Mouse (Mus musculus) liver, embryonic 14.5 days (tissue): ENCODE results near the gene Vwa3b. TPM values are rescaled to one million over a fixed set of nuclear protein-coding genes. Genes with fewer than 3 reads are reported as not detected.

Source experiments
- ATAC-seq: fragments of 200-750 bp; cut with Nextera tagmentation; 2 replicates; pipeline ENCODE4 v1.8.0; 2017; ENCODE audit warnings: moderate number of reproducible peaks, mild to moderate bottlenecking, moderate library complexity; ENCODE audit not compliant: insufficient read depth
- DNase-seq, 3 experiments: peaks; one replicate each; pipeline ENCODE4 v3.0.0-alpha.2; 2012 to 2013; ENCODE audit warnings: low read depth in 3 of 3, low spot score in 3 of 3
- H3K27ac ChIP-seq: fragments of 300-500 bp; sonication (generic); 2 replicates; pipeline ENCODE4 v1.5.1; 2014; ENCODE audit warnings: moderate library complexity, mild to moderate bottlenecking, control low read depth, inconsistent platforms
- H3K27me3 ChIP-seq: fragments of 300-500 bp; sonication (generic); 2 replicates; pipeline ENCODE4 v1.6.1; 2014; ENCODE audit warnings: mild to moderate bottlenecking, low read length, moderate library complexity; ENCODE audit not compliant: control insufficient read depth, insufficient read depth
- H3K36me3 ChIP-seq: fragments of 300-500 bp; sonication (generic); replicated peaks from 2 replicates; pipeline ENCODE4 v1.6.1; 2014; ENCODE audit warnings: low read depth; ENCODE audit not compliant: control insufficient read depth, insufficient read depth
- H3K4me1 ChIP-seq, 2 experiments: fragments of 200-500 bp in 1 of 2; fragments of 300-500 bp in 1 of 2; sonication (generic) in 1 of 2; replicated peaks; 2 replicates each; pipeline ENCODE4 v1.6.1; 2012 to 2014; ENCODE audit warnings: antibody characterized with exemption in 1 of 2, inconsistent platforms in 1 of 2, low read length in 1 of 2; ENCODE audit not compliant: control insufficient read depth in 2 of 2, insufficient read depth in 2 of 2
- H3K4me2 ChIP-seq: fragments of 300-500 bp; sonication (generic); 2 replicates; pipeline ENCODE4 v1.6.1; 2014; ENCODE audit warnings: low read depth, mild to moderate bottlenecking, control low read depth, moderate library complexity
- H3K4me3 ChIP-seq, 2 experiments: fragments of 200-500 bp in 1 of 2; fragments of 300-500 bp in 1 of 2; sonication (generic) in 1 of 2; 2 replicates each; pipeline ENCODE4 v1.5.1; 2012 to 2014; ENCODE audit warnings: low read depth in 2 of 2, low read length in 2 of 2, mild to moderate bottlenecking in 2 of 2, control low read depth in 1 of 2, inconsistent platforms in 1 of 2, moderate library complexity in 1 of 2; ENCODE audit not compliant: insufficient read depth in 1 of 2
- H3K9ac ChIP-seq: fragments of 300-500 bp; sonication (generic); replicated peaks from 2 replicates; pipeline ENCODE4 v1.6.1; 2014; ENCODE audit warnings: mild to moderate bottlenecking, control low read depth, moderate library complexity
- H3K9me3 ChIP-seq: fragments of 300-500 bp; sonication (generic); 2 replicates; pipeline ENCODE4 v1.6.1; 2016; ENCODE audit warnings: low read length, mixed read lengths; ENCODE audit not compliant: control insufficient read depth
- CTCF ChIP-seq: IDR thresholded peaks from 2 replicates; pipeline ENCODE4 v1.5.1; 2016; ENCODE audit warnings: antibody characterized with exemption, low read depth, control low read depth
- EP300 ChIP-seq: IDR thresholded peaks from 2 replicates; pipeline ENCODE4 v1.6.1; 2016; ENCODE audit warnings: antibody characterized with exemption, low read depth
- WGBS: fragments of 180-500 bp; shearing (Covaris S2); extraction: QIAGEN DNeasy Blood & Tissue Kit; methylation state at CpG from one replicate; pipeline ENCODE4 v1.1.7; 2014; ENCODE audit not compliant: insufficient replicate concordance; 5-methylcytosine and 5-hydroxymethylcytosine counted together
- polyA plus RNA-seq, 2 experiments: library from polyadenylated mRNA; depleted of rRNA in 1 of 2; stranded (reverse) in 1 of 2; unstranded in 1 of 2; fragments of >200 nt; fragmentation: Nextera tagmentation in 1 of 2; extraction: Ambion mirVana in 1 of 2; gene quantifications; 2 replicates each; pipeline versions ENCODE4 v1.2.1 to v1.2.3; 2012 to 2014

The Vwa3b gene
- polyA plus RNA-seq, 2 experiments: not detected

DNA sequence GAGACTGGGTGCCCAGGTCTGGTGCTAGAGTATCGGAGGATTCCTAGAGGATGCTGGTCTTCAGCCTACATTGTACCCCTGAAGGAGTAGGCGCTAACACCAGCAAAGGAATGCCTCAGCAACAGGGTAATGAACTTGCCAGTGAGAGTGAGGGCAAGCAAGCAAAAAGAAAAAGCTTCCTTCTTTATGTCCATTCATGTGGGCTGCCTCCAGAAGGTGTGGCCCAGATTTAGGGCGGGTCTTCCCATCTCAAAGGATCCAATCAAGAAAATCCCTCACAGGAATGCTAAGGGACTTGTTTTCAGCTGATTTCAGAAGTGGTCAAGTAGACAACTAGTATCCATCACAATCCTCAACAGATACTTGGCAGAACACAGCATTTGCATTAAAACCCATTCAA, 16.8 kb downstream of the Vwa3b start:
- no peak for DNase-seq
- Histone ChIP-seq H3K4me2 (no peak overlapping the region), H3K4me3 (no peak overlapping the region), H3K27ac (no peak overlapping the region), H3K9me3 (no peaks in the 10 kb centered on the region), H3K36me3 (no peaks in the 10 kb centered on the region), H3K27me3 (no peaks in the 10 kb centered on the region), H3K9ac (no peak overlapping the region), H3K4me1 (no peaks in the 10 kb centered on the region)
- no peak for TF ChIP-seq EP300
- no peak for TF ChIP-seq CTCF
- no peak for ATAC-seq
- 58% methylated on average over 3 of the region's 3 CpGs for WGBS

- TF ChIP-seq EP300 (no peak), CTCF (no peak)
- no peak overlapping the region for H3K4me3 ChIP-seq
- no peak overlapping the region for H3K9ac ChIP-seq
- no peaks in the 10 kb centered on the region for H3K4me1 ChIP-seq
- H3K27ac ChIP-seq: no peak overlapping the region
- ATAC-seq (no peak), DNase-seq (no peak)
- no peaks in the 10 kb centered on the region for H3K36me3 ChIP-seq
- WGBS: 56% methylated on average over 5 of the region's 5 CpGs
- no peaks in the 10 kb centered on the region for H3K27me3 ChIP-seq
- no peak overlapping the region for H3K4me2 ChIP-seq
- H3K9me3 ChIP-seq: no peaks in the 10 kb centered on the region
These were observed 19.1 kb downstream of the Vwa3b start for GRCm38 (mm10) chr1:37045472-37045871.

- Histone ChIP-seq H3K4me1 (no peaks in the 10 kb centered on the region), H3K9ac (no peak overlapping the region), H3K27ac (no peak overlapping the region), H3K4me3 (no peak overlapping the region), H3K9me3 (no peaks in the 10 kb centered on the region), H3K27me3 (no peaks in the 10 kb centered on the region), H3K36me3 (no peaks in the 10 kb centered on the region), H3K4me2 (no peak overlapping the region)
- ATAC-seq (no peak), DNase-seq (no peak)
- TF ChIP-seq EP300 (no peak), CTCF (no peak)
- WGBS: 50% methylated on average over 4 of the region's 4 CpGs
These were observed 22.8 kb downstream of the Vwa3b start for GRCm38 (mm10) chr1:37049159-37049558.

- Histone ChIP-seq H3K27ac (no peak overlapping the region), H3K9ac (no peak overlapping the region), H3K36me3 (no peaks in the 10 kb centered on the region), H3K4me3 (no peak overlapping the region), H3K4me2 (no peak overlapping the region), H3K9me3 (no peaks in the 10 kb centered on the region), H3K4me1 (no peaks in the 10 kb centered on the region), H3K27me3 (no peaks in the 10 kb centered on the region)
- TF ChIP-seq EP300 (no peak), CTCF (no peak)
- DNase-seq (no peak), ATAC-seq (no peak)
- WGBS: 56% methylated on average over 4 of the region's 4 CpGs
These were observed 27.3 kb downstream of the Vwa3b start for GRCm38 (mm10) chr1:37053691-37054090.

GRCm38 (mm10) chr1:37056831-37057561, 30.6 kb downstream of the Vwa3b start:
- Histone ChIP-seq H3K9ac (no peak overlapping the region), H3K9me3 (no peaks in the 10 kb centered on the region), H3K4me2 (no peak overlapping the region), H3K27ac (no peak overlapping the region), H3K4me1 (no peaks in the 10 kb centered on the region), H3K27me3 (no peaks in the 10 kb centered on the region), H3K4me3 (no peak overlapping the region), H3K36me3 (no peaks in the 10 kb centered on the region)
- TF ChIP-seq CTCF (no peak), EP300 (no peak)
- 58% methylated on average over 6 of the region's 6 CpGs for WGBS
- ATAC-seq (no peak), DNase-seq (no peak)
